ENCODE assay signal across 8 mouse cellular contexts in genomic region chr8:76899411-76900154, GRCm38 (mm10). TPM values are rescaled to one million over a fixed set of nuclear protein-coding genes. Genes with fewer than 3 reads are reported as not detected.
DNase-seq lines count a peak whose midpoint lies in the region; ATAC-seq and TF ChIP-seq lines count a peak whose summit lies in the region.

Gene Nr3c2, plus strand, starts transcription at chr8:76899442.

- no peak within 1 kb of the TSS for H3K4me2 ChIP-seq in CH12.LX (ENCODE audit: insufficient read depth, low read depth, poor library complexity, severe bottlenecking)
- H3K4me2 ChIP-seq in heart, embryonic 14.5 days (ENCODE audit: low read length) = peak within 1 kb of the TSS; percentile 100
- H3K4me2 ChIP-seq in neural tube, embryonic 15.5 days = peak within 1 kb of the TSS; percentile 100

- ATAC-seq in heart, embryonic 14.5 days (ENCODE audit: insufficient number of reproducible peaks, insufficient read depth, low FRiP score, low read depth) = 0 out of 2 replicates have a peak, but pooled peaks have one; percentile 1
- peak; percentile 45 for ATAC-seq in neural tube, embryonic 15.5 days (ENCODE audit: low FRiP score)

- no peaks in the 10 kb centered on the region for H3K79me2 ChIP-seq in CH12.LX (replicated peaks; ENCODE audit: control insufficient read depth, extremely low read depth, insufficient read depth, poor library complexity, severe bottlenecking)

- no peak for TF ChIP-seq POLR2A in CH12.LX (IDR thresholded peaks at IDR 0.05; ENCODE audit: low read depth, low read length)
- TF ChIP-seq POLR2A in lung, adult 2 months (IDR thresholded peaks at IDR 0.05; ENCODE audit: borderline replicate concordance, extremely low read depth, low read depth, low read length) = 0 out of 2 replicates have a peak, but pooled peaks have one; percentile 1

- no peak for TF ChIP-seq CTCF in CH12.LX (conservative IDR thresholded peaks at IDR 0.05 in 1 of 2, IDR thresholded peaks at IDR 0.05 in 1 of 2; ENCODE audit: low read depth in 2 of 2, low read length in 2 of 2)
- TF ChIP-seq CTCF in lung, adult 2 months (IDR thresholded peaks at IDR 0.05; ENCODE audit: insufficient read depth, low read length) = no peak

- H3K27me3 ChIP-seq in CH12.LX (replicated peaks) = peaks cover 18% of the 10 kb centered on the region
- H3K27me3 ChIP-seq in forebrain, embryonic 10.5 days (ENCODE audit: poor library complexity, severe bottlenecking) = peaks cover 78% of the 10 kb centered on the region
- peaks cover 6% of the 10 kb centered on the region; the same call in 1 of the 2 replicates for H3K27me3 ChIP-seq in heart, embryonic 14.5 days (ENCODE audit: control insufficient read depth, insufficient read depth, low read length)
- peaks cover 18% of the 10 kb centered on the region for H3K27me3 ChIP-seq in neural tube, embryonic 15.5 days (replicated peaks)

- no peak for TF ChIP-seq EP300 in CH12.LX (IDR thresholded peaks at IDR 0.05; ENCODE audit: low read length)

- dilution Hi-C loops in CH12.LX (cut with MboI; ENCODE audit: extremely low pct_ligation_motif_present, extremely low pct_unique_long_range_greater_than_20kb, low sequenced_read_pairs) = no loop called here

- no peak for DNase-seq in CH12.LX (ENCODE audit: extremely low read depth)
- peak; percentile 23 for DNase-seq in adrenal gland, postnatal 25 days
- peak; percentile 48 for DNase-seq in forebrain, embryonic 10.5 days (ENCODE audit: extremely low spot score, low spot score)
- DNase-seq in kidney, postnatal 36 days = peak; percentile 9 to 45
- DNase-seq in lung, adult 2 months = no peak
- no peak for DNase-seq in T-cell, adult 2 months (ENCODE audit: low spot score)

- in situ Hi-C loops in CH12.LX (cut with MboI; ENCODE audit: low pct_ligation_motif_present, low pct_unique_long_range_greater_than_20kb, low sequenced_read_pairs) = no loop called here

- H3K9me3 ChIP-seq in CH12.LX (replicated peaks; ENCODE audit: low read length) = peaks cover 4% of the 10 kb centered on the region
- H3K9me3 ChIP-seq in forebrain, embryonic 10.5 days = no peaks in the 10 kb centered on the region
- H3K9me3 ChIP-seq in heart, embryonic 14.5 days (ENCODE audit: control insufficient read depth, low read length) = no peaks in the 10 kb centered on the region
- H3K9me3 ChIP-seq in neural tube, embryonic 15.5 days (replicated peaks) = no peaks in the 10 kb centered on the region

- H3K9ac ChIP-seq in CH12.LX (ENCODE audit: insufficient read depth, low read depth) = no peak within 1 kb of the TSS
- H3K9ac ChIP-seq in heart, embryonic 14.5 days (ENCODE audit: low read length) = peak within 1 kb of the TSS; percentile 79
- peak within 1 kb of the TSS; percentile 62 for H3K9ac ChIP-seq in neural tube, embryonic 15.5 days (replicated peaks)

- no peak within 1 kb of the TSS for H3K27ac ChIP-seq in CH12.LX (ENCODE audit: insufficient read depth, low read depth)
- H3K27ac ChIP-seq in forebrain, embryonic 10.5 days = no peak within 1 kb of the TSS
- H3K27ac ChIP-seq in heart, embryonic 14.5 days (replicated peaks in 1 of 2; ENCODE audit: control insufficient read depth in 1 of 2, insufficient read depth in 1 of 2, low read depth in 2 of 2, low read length in 2 of 2) = peak within 1 kb of the TSS in 1 of 2 experiments; percentile 28; a peak in 1 of 4 replicates
- H3K27ac ChIP-seq in neural tube, embryonic 15.5 days (replicated peaks) = peak within 1 kb of the TSS; percentile 51

- peaks cover 0 to 28% of the 10 kb centered on the region in 2 experiments; a peak in 2 of 4 replicates for H3K4me1 ChIP-seq in CH12.LX (ENCODE audit: control insufficient read depth in 1 of 2, insufficient read depth in 2 of 2)
- H3K4me1 ChIP-seq in forebrain, embryonic 10.5 days = peaks cover 37% of the 10 kb centered on the region
- H3K4me1 ChIP-seq in heart, embryonic 14.5 days (ENCODE audit: control insufficient read depth in 2 of 2, insufficient read depth in 2 of 2, low read length in 2 of 2) = peaks cover 2 to 11% of the 10 kb centered on the region in 2 experiments; a peak in 2 of 4 replicates
- 0 out of 2 replicates have a peak, but pooled peaks cover 2% of the 10 kb centered on the region for H3K4me1 ChIP-seq in lung, adult 2 months (ENCODE audit: control insufficient read depth, insufficient read depth, low read length)
- H3K4me1 ChIP-seq in neural tube, embryonic 15.5 days = peaks cover 35% of the 10 kb centered on the region

- peak within 1 kb of the TSS; percentile 31 to 66 (median 31) for H3K4me3 ChIP-seq in CH12.LX (replicated peaks in 1 of 3; ENCODE audit: low read depth in 2 of 3, low read length in 2 of 3, poor library complexity in 1 of 3)
- H3K4me3 ChIP-seq in forebrain, embryonic 10.5 days = peak within 1 kb of the TSS; percentile 57
- H3K4me3 ChIP-seq in heart, embryonic 14.5 days (ENCODE audit: control insufficient read depth in 1 of 2, insufficient read depth in 1 of 2, low read depth in 1 of 2, low read length in 2 of 2) = peak within 1 kb of the TSS; percentile 58 to 79
- peak within 1 kb of the TSS; percentile 93 for H3K4me3 ChIP-seq in lung, adult 2 months (replicated peaks; ENCODE audit: extremely low read depth, low read depth, low read length)
- peak within 1 kb of the TSS; percentile 69 for H3K4me3 ChIP-seq in neural tube, embryonic 15.5 days (replicated peaks)

- TF ChIP-seq RAD21 in CH12.LX (IDR thresholded peaks at IDR 0.05; ENCODE audit: low read depth, low read length) = no peak

- no peaks in the 10 kb centered on the region for H3K36me3 ChIP-seq in CH12.LX (replicated peaks in 1 of 2; ENCODE audit: control insufficient read depth in 1 of 2, insufficient read depth in 1 of 2, low read length in 1 of 2)
- H3K36me3 ChIP-seq in forebrain, embryonic 10.5 days (replicated peaks) = no peaks in the 10 kb centered on the region
- no peaks in the 10 kb centered on the region for H3K36me3 ChIP-seq in heart, embryonic 14.5 days (ENCODE audit: control insufficient read depth, insufficient read depth, low read length)
- H3K36me3 ChIP-seq in neural tube, embryonic 15.5 days = no peaks in the 10 kb centered on the region

- WGBS in forebrain, embryonic 10.5 days = under 1% methylated on average over 46 of the region's 47 CpGs
- WGBS in heart, embryonic 14.5 days = 0% methylated on average over 40 of the region's 47 CpGs
- WGBS in lung, adult 2 months = under 1% methylated on average over 37 of the region's 47 CpGs
- under 1% methylated on average over 46 of the region's 47 CpGs for WGBS in neural tube, embryonic 15.5 days

TF ChIP-seq in CH12.LX, 34 proteins besides CTCF, POLR2A, EP300 and RAD21:
- TF ChIP-seq IRF4 (IDR thresholded peaks at IDR 0.05; ENCODE audit: low read depth, low read length) (no peak), MAFK (IDR thresholded peaks at IDR 0.05; ENCODE audit: insufficient replicate concordance, low read length) (no peak), KAT2A (IDR thresholded peaks at IDR 0.05; ENCODE audit: insufficient replicate concordance, low read length) (no peak), E2F4 (IDR thresholded peaks at IDR 0.05; ENCODE audit: insufficient replicate concordance, low read depth, low read length) (no peak), TBP (conservative IDR thresholded peaks at IDR 0.05; ENCODE audit: low read depth, low read length) (no peak), HCFC1 (IDR thresholded peaks at IDR 0.05; ENCODE audit: low read depth, low read length) (no peak), CHD2 (IDR thresholded peaks at IDR 0.05; ENCODE audit: low read length) (no peak)

RNA-seq across cellular contexts. Expression of gene Nr3c2, which starts in this region (rescaled TPM):
- total RNA-seq in CH12.LX (2012; rRNA removed) (not detected in 2 replicates), CH12.LX (2014; rRNA removed) (0.12 and 0.14 TPM in 2 replicates)
- 0.30 and 0.42 TPM in 2 replicates for polyA plus RNA-seq in CH12.LX (2012; ENCODE audit: insufficient read length, low read depth)
- 12.5 and 14.9 TPM in 2 replicates for total RNA-seq in adrenal gland, postnatal 25 days (2021)
- 0.38 and 0.45 TPM in 2 replicates for polyA plus RNA-seq in forebrain, embryonic 10.5 days (2016; fragmentation: Nextera tagmentation; extraction: Ambion mirVana)
- 7.3 and 7.4 TPM in 2 replicates for polyA plus RNA-seq in heart, embryonic 14.5 days (2014; fragmentation: Nextera tagmentation; extraction: Ambion mirVana)
- polyA plus RNA-seq in lung, adult 2 months (2012; rRNA removed) = 5.8 and 6.3 TPM in 2 replicates
- polyA plus RNA-seq in neural tube, embryonic 15.5 days (2015; fragmentation: Nextera tagmentation; extraction: Ambion mirVana) = 5.5 and 8.5 TPM in 2 replicates

Comparison
In these comparisons a context has a peak if more than half of its experiments do, and no peak if none do; other contexts are left out.
1. RNA of gene Nr3c2 (total RNA-seq): 12.5 to 14.9 TPM in adrenal gland, postnatal 25 days; 0.12 to 0.14 TPM in CH12.LX; every median in the first group is over 10 times any median in the second.
2. Peak in DNase-seq and H3K4me3 ChIP-seq in forebrain, embryonic 10.5 days; RNA of the gene not detected or under 1 TPM.
3. DNase-seq: peak in adrenal gland, postnatal 25 days (single experiment) and kidney, postnatal 36 days (2 of 2); none in CH12.LX (single experiment), lung, adult 2 months (single experiment) and T-cell, adult 2 months (single experiment).
4. H3K4me3 ChIP-seq: peak in every context shown above with its lines; median percentile 93 in lung, adult 2 months; 69 in neural tube, embryonic 15.5 days; 68 in heart, embryonic 14.5 days; 57 in forebrain, embryonic 10.5 days; 31 in CH12.LX.